Mouse (Mus musculus) MEL (cell line): Measurements from ENCODE around the gene Ddhd1. TPM values are rescaled to one million over a fixed set of nuclear protein-coding genes. Genes with fewer than 3 reads are reported as not detected.
A peak's percentile ranks its signal among the peaks of the same experiment; 100 is the strongest.

Experiments used
- DNase-seq: peaks from one replicate; pipeline ENCODE4 v3.0.0; 2011; ENCODE audit warnings: low read depth, low spot score
- H3K27ac ChIP-seq: 2 replicates; pipeline ENCODE4 v1.5.1; 2012; ENCODE audit warnings: low read depth, mild to moderate bottlenecking, control low read depth, low read length, moderate library complexity; ENCODE audit not compliant: control insufficient read depth
- H3K27me3 ChIP-seq, 2 experiments: fragments of 150-350 bp in 1 of 2; sonication (generic) in 1 of 2; 2 replicates each; pipeline ENCODE4 v1.6.1; 2012; ENCODE audit warnings: low read length in 2 of 2, mild to moderate bottlenecking in 2 of 2, improper control_type of control experiment in 1 of 2, moderate library complexity in 1 of 2; ENCODE audit not compliant: insufficient read depth in 2 of 2, control insufficient read depth in 1 of 2
- H3K36me3 ChIP-seq, 2 experiments: 2 replicates each; pipeline ENCODE4 v1.6.1; 2012 to 2014; ENCODE audit warnings: low read length in 2 of 2, improper control_type of control experiment in 1 of 2, inconsistent platforms in 1 of 2, mild to moderate bottlenecking in 1 of 2; ENCODE audit not compliant: insufficient read depth in 2 of 2, control insufficient read depth in 1 of 2
- H3K4me1 ChIP-seq, 2 experiments: fragments of 150-350 bp in 1 of 2; sonication (generic) in 1 of 2; 2 replicates each; pipeline ENCODE4 v1.6.1; 2012; ENCODE audit warnings: low read length in 2 of 2, improper control_type of control experiment in 1 of 2, mild to moderate bottlenecking in 1 of 2; ENCODE audit not compliant: insufficient read depth in 2 of 2, control insufficient read depth in 1 of 2
- H3K4me3 ChIP-seq, 2 experiments: fragments of 150-350 bp in 1 of 2; sonication (generic) in 1 of 2; 2 replicates each; pipeline ENCODE4 v1.5.1; 2012; ENCODE audit warnings: low read depth in 2 of 2, low read length in 2 of 2, mild to moderate bottlenecking in 2 of 2, moderate library complexity in 2 of 2, control low read depth in 1 of 2, improper control_type of control experiment in 1 of 2; ENCODE audit not compliant: control insufficient read depth in 1 of 2, insufficient read depth in 1 of 2
- H3K79me2 ChIP-seq: 2 replicates; pipeline ENCODE4 v1.6.1; 2012; ENCODE audit warnings: mild to moderate bottlenecking, low read length, moderate library complexity; ENCODE audit not compliant: control insufficient read depth, poor library complexity, insufficient read depth
- H3K9ac ChIP-seq: 2 replicates; pipeline ENCODE4 v1.6.1; 2012; ENCODE audit warnings: low read depth, mild to moderate bottlenecking, control low read depth, low read length, moderate library complexity; ENCODE audit not compliant: control insufficient read depth, poor library complexity, severe bottlenecking
- H3K9me3 ChIP-seq: fragments of 150-350 bp; sonication (generic); replicated peaks from 2 replicates; pipeline ENCODE4 v1.6.1; 2012; ENCODE audit warnings: mild to moderate bottlenecking, low read length, improper control_type of control experiment, moderate library complexity; ENCODE audit not compliant: insufficient read depth
- BHLHE40 ChIP-seq: IDR thresholded peaks from 2 replicates; pipeline ENCODE4 v1.6.1; 2012; ENCODE audit warnings: low read depth, mild to moderate bottlenecking, inconsistent platforms, low read length, improper control_type of control experiment, borderline replicate concordance
- CHD1 ChIP-seq: IDR thresholded peaks from 2 replicates; pipeline ENCODE4 v1.6.1; 2012; ENCODE audit warnings: low read depth, mild to moderate bottlenecking, inconsistent platforms, low read length, improper control_type of control experiment
- CHD2 ChIP-seq: IDR thresholded peaks from 2 replicates; pipeline ENCODE4 v1.6.1; 2011; ENCODE audit warnings: low read length, improper control_type of control experiment
- CTCF ChIP-seq, 3 experiments: IDR thresholded peaks in 2 of 3; conservative IDR thresholded peaks in 1 of 3; 2 replicates each; pipeline ENCODE4 v1.5.1; 2011 to 2012; ENCODE audit warnings: low read length in 3 of 3, low read depth in 2 of 3, mild to moderate bottlenecking in 2 of 3, improper control_type of control experiment in 1 of 3, inconsistent platforms in 1 of 3, mixed read lengths in 1 of 3, moderate library complexity in 1 of 3; ENCODE audit not compliant: control insufficient read depth in 1 of 3, insufficient read depth in 1 of 3, poor library complexity in 1 of 3, severe bottlenecking in 1 of 3
- E2F4 ChIP-seq: IDR thresholded peaks from 2 replicates; pipeline ENCODE4 v1.6.1; 2011; ENCODE audit warnings: low read depth, low read length, improper control_type of control experiment, borderline replicate concordance
- EP300 ChIP-seq, 2 experiments: IDR thresholded peaks; 2 replicates each; pipeline ENCODE4 v1.6.1; 2011; ENCODE audit warnings: improper control_type of control experiment in 2 of 2, low read length in 2 of 2, low read depth in 1 of 2, mild to moderate bottlenecking in 1 of 2
- ETS1 ChIP-seq: IDR thresholded peaks from 2 replicates; pipeline ENCODE4 v1.6.1; 2012; ENCODE audit warnings: low read depth, mild to moderate bottlenecking, inconsistent platforms, low read length, improper control_type of control experiment, moderate library complexity
- GABPA ChIP-seq: IDR thresholded peaks from 2 replicates; pipeline ENCODE4 v1.6.1; 2012; ENCODE audit warnings: low read depth, mild to moderate bottlenecking, inconsistent platforms, low read length, improper control_type of control experiment, moderate library complexity
- GATA1 ChIP-seq: IDR thresholded peaks from 2 replicates; pipeline ENCODE4 v1.6.1; 2011; ENCODE audit warnings: low read depth, low read length, improper control_type of control experiment
- HCFC1 ChIP-seq: IDR thresholded peaks from 2 replicates; pipeline ENCODE4 v1.6.1; 2012; ENCODE audit warnings: low read depth, mild to moderate bottlenecking, inconsistent platforms, low read length, improper control_type of control experiment, moderate library complexity
- JUND ChIP-seq: IDR thresholded peaks from 2 replicates; pipeline ENCODE4 v1.6.1; 2011; ENCODE audit warnings: low read depth, mild to moderate bottlenecking, improper control_type of control experiment, low read length
- KAT2A ChIP-seq: conservative IDR thresholded peaks from 2 replicates; pipeline ENCODE4 v1.6.1; 2012; ENCODE audit warnings: low read depth, low read length, improper control_type of control experiment, inconsistent platforms
- MAX ChIP-seq: IDR thresholded peaks from 2 replicates; pipeline ENCODE4 v1.6.1; 2011; ENCODE audit warnings: low read length, improper control_type of control experiment
- MAZ ChIP-seq: IDR thresholded peaks from 2 replicates; pipeline ENCODE4 v1.6.1; 2012; ENCODE audit warnings: low read depth, mild to moderate bottlenecking, inconsistent platforms, low read length, improper control_type of control experiment
- MEF2A ChIP-seq: IDR thresholded peaks from 2 replicates; pipeline ENCODE4 v1.6.1; 2014; ENCODE audit warnings: low read depth, mild to moderate bottlenecking, inconsistent platforms, low read length, improper control_type of control experiment; ENCODE audit not compliant: poor library complexity, insufficient replicate concordance, severe bottlenecking; ENCODE audit errors: extremely low read depth
- MXI1 ChIP-seq: IDR thresholded peaks from 2 replicates; pipeline ENCODE4 v1.6.1; 2011; ENCODE audit warnings: mild to moderate bottlenecking, low read depth, low read length, improper control_type of control experiment
- MYB ChIP-seq: IDR thresholded peaks from 2 replicates; pipeline ENCODE4 v1.6.1; 2011; ENCODE audit warnings: mild to moderate bottlenecking, low read depth, low read length, improper control_type of control experiment
- MYC ChIP-seq: IDR thresholded peaks from 2 replicates; pipeline ENCODE4 v1.6.1; 2011; ENCODE audit warnings: low read depth, mild to moderate bottlenecking, low read length, improper control_type of control experiment, moderate library complexity
- NELFE ChIP-seq: IDR thresholded peaks from 2 replicates; pipeline ENCODE4 v1.6.1; 2011; ENCODE audit warnings: low read depth, low read length, improper control_type of control experiment
- NRF1 ChIP-seq: IDR thresholded peaks from 2 replicates; pipeline ENCODE4 v1.6.1; 2014; ENCODE audit warnings: low read depth, mild to moderate bottlenecking, inconsistent platforms, low read length, improper control_type of control experiment, moderate library complexity; ENCODE audit not compliant: poor library complexity, insufficient read depth, severe bottlenecking
- POLR2AphosphoS2 ChIP-seq: IDR thresholded peaks from 2 replicates; pipeline ENCODE4 v1.6.1; 2011; ENCODE audit warnings: low read length, improper control_type of control experiment
- POLR2AphosphoS5 ChIP-seq: IDR thresholded peaks from 2 replicates; pipeline ENCODE4 v1.6.1; 2012; ENCODE audit warnings: low read depth, borderline replicate concordance, mild to moderate bottlenecking, inconsistent platforms, low read length, moderate library complexity, mixed read lengths
- RAD21 ChIP-seq: IDR thresholded peaks from 2 replicates; pipeline ENCODE4 v1.6.1; 2011; ENCODE audit warnings: mild to moderate bottlenecking, low read depth, low read length, improper control_type of control experiment
- RCOR1 ChIP-seq: IDR thresholded peaks from 2 replicates; pipeline ENCODE4 v1.6.1; 2012; ENCODE audit warnings: low read depth, mild to moderate bottlenecking, inconsistent platforms, low read length, improper control_type of control experiment
- SMC3 ChIP-seq: IDR thresholded peaks from 2 replicates; pipeline ENCODE4 v1.6.1; 2011; ENCODE audit warnings: low read depth, low read length, improper control_type of control experiment
- TAL1 ChIP-seq: IDR thresholded peaks from 2 replicates; pipeline ENCODE4 v1.6.1; 2012; ENCODE audit warnings: mild to moderate bottlenecking, inconsistent platforms, low read length, moderate library complexity, mixed read lengths
- TBP ChIP-seq: IDR thresholded peaks from 2 replicates; pipeline ENCODE4 v1.8.0; 2011; ENCODE audit warnings: low read depth, low read length, improper control_type of control experiment
- TCF12 ChIP-seq: IDR thresholded peaks from 2 replicates; pipeline ENCODE4 v1.6.1; 2014; ENCODE audit warnings: low read depth, mild to moderate bottlenecking, inconsistent platforms, low read length, improper control_type of control experiment, moderate library complexity
- UBTF ChIP-seq: IDR thresholded peaks from 2 replicates; pipeline ENCODE4 v1.6.1; 2012; ENCODE audit warnings: low read depth, mild to moderate bottlenecking, inconsistent platforms, low read length, improper control_type of control experiment, moderate library complexity, borderline replicate concordance; ENCODE audit not compliant: insufficient read depth
- USF1 ChIP-seq: IDR thresholded peaks from 2 replicates; pipeline ENCODE4 v1.6.1; 2014; ENCODE audit warnings: low read depth, mild to moderate bottlenecking, inconsistent platforms, low read length, improper control_type of control experiment, moderate library complexity
- ZKSCAN1 ChIP-seq: IDR thresholded peaks from 2 replicates; pipeline ENCODE4 v1.6.1; 2012; ENCODE audit warnings: low read depth, mild to moderate bottlenecking, inconsistent platforms, low read length, improper control_type of control experiment, moderate library complexity
- ZMIZ1 ChIP-seq: IDR thresholded peaks from 2 replicates; pipeline ENCODE4 v1.6.1; 2012; ENCODE audit warnings: low read depth, mild to moderate bottlenecking, inconsistent platforms, low read length, improper control_type of control experiment, moderate library complexity
- polyA plus RNA-seq, 2 experiments: library from polyadenylated mRNA; stranded (reverse) in 1 of 2; unstranded in 1 of 2; fragments of >175 nt in 1 of 2; fragments of >200 nt in 1 of 2; gene quantifications; 2 replicates each; pipeline versions ENCODE4 v1.2.1 to v1.2.4; 2012; ENCODE audit warnings: low replicate concordance in 2 of 2, low read depth in 1 of 2; ENCODE audit not compliant: insufficient read length in 2 of 2, insufficient read depth in 1 of 2, missing spikeins in 1 of 2
- total RNA-seq: library from RNA; depleted of rRNA; stranded (reverse); fragments of 300-350 nt; gene quantifications from 2 replicates; pipeline ENCODE4 v1.2.3, GENCODE M21; 2012

Gene Ddhd1
- total and polyA plus RNA-seq, 3 experiments, result 9.0 to 14.3 TPM; not detected in 1

DNA sequence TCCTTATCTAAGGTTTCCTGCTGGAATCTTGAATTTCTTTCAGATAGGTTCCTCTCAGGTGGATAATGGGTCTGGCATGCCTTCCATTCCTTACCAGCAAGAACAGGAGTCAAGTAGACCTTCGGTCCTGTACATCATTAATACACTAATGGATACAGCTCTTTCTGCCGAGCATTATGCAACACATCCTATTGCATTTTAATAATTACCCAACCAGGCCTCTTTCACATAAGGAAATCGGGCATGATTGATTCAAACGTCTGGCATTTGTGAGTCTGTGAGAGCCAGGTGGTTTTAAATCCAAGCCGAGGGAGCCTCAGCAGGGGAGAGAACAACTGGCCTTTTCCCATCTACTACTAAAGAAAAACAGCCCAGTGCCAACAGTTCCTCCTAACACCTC, 3.6 kb upstream of the Ddhd1 start:
- H3K4me1 ChIP-seq, result peaks cover 17 to 18% of the 10 kb centered on the region in 2 experiments
- peaks cover 0 to 24% of the 10 kb centered on the region in 2 experiments; a peak in 2 of 4 replicates for H3K36me3 ChIP-seq
- H3K9me3 ChIP-seq, result no peaks in the 10 kb centered on the region
- H3K27ac ChIP-seq, result no peak overlapping the region
- H3K4me3 ChIP-seq, result no peak overlapping the region
- peaks cover 0 to 3% of the 10 kb centered on the region in 2 experiments; a peak in 2 of 4 replicates for H3K27me3 ChIP-seq
- no peak for TF ChIP-seq UBTF
- TF ChIP-seq ETS1, result no peak
- no peak for TF ChIP-seq CTCF (IDR thresholded peaks at IDR 0.05 in 2 of 3, conservative IDR thresholded peaks at IDR 0.05 in 1 of 3; ENCODE audit: control insufficient read depth in 1 of 3, insufficient read depth in 1 of 3, low read depth in 2 of 3, low read length in 3 of 3, poor library complexity in 1 of 3, severe bottlenecking in 1 of 3)
- no peak for TF ChIP-seq JUND
- no peak for TF ChIP-seq MAX
- TF ChIP-seq KAT2A, result no peak
- TF ChIP-seq BHLHE40, result no peak
- TF ChIP-seq POLR2AphosphoS5, result no peak
- TF ChIP-seq NELFE, result no peak
- no peak for TF ChIP-seq TAL1
- TF ChIP-seq RCOR1, result no peak
- no peak for TF ChIP-seq ZKSCAN1
- TF ChIP-seq E2F4, result no peak
- TF ChIP-seq RAD21, result no peak
- TF ChIP-seq GABPA, result no peak
- TF ChIP-seq CHD2, result no peak
- TF ChIP-seq HCFC1, result no peak
- no peak for TF ChIP-seq TCF12
- no peak for TF ChIP-seq MYB
- TF ChIP-seq NRF1, result no peak
- TF ChIP-seq, all 39 proteins: peak for 0
- Histone ChIP-seq H3K9ac (no peak overlapping the region), H3K79me2 (peaks cover 13% of the 10 kb centered on the region)
- DNase-seq, result no peak

DNA sequence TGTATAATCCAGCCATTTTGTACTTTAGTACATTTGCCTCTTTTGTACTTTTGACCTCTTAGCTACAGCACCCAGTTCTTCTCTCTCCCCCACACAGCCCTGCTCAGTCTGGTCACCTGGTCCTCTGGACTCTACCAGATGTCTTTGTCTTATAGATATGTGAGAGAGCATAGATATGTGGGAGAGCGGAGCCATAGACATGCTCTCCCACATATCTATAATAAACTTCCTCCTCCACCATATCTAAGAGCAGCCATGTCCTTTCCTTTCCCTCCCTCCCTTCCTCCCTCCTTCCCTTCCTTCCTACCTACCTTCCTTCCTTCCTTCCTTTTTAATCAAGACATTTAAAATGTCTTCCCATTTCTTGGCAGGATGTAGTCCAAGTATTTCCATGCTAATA, 2.4 kb upstream of the Ddhd1 start:
- Histone ChIP-seq H3K27ac (no peak overlapping the region), H3K79me2 (peaks cover 22% of the 10 kb centered on the region)
- peak; percentile 23 for DNase-seq
- TF ChIP-seq ETS1, result peak; percentile 48; the same call in 1 of the 2 replicates
- peak; percentile 65 for TF ChIP-seq TCF12
- TF ChIP-seq TAL1, result peak; percentile 13; the same call in 1 of the 2 replicates
- TF ChIP-seq CHD1, result no peak
- TF ChIP-seq MAZ, result no peak
- no peak for TF ChIP-seq GABPA
- TF ChIP-seq MYC, result no peak
- no peak for TF ChIP-seq SMC3
- TF ChIP-seq MXI1, result 0 out of 2 replicates have a peak, but pooled peaks have one; percentile 32
- TF ChIP-seq MEF2A, result no peak
- TF ChIP-seq USF1, result peak; percentile 31; the same call in 1 of the 2 replicates
- TF ChIP-seq RCOR1, result peak; percentile 32; the same call in 1 of the 2 replicates
- no peak for TF ChIP-seq ZMIZ1
- TF ChIP-seq GATA1, result 0 out of 2 replicates have a peak, but pooled peaks have one; percentile 13
- no peak for TF ChIP-seq CHD2
- TF ChIP-seq EP300 (IDR thresholded peaks at IDR 0.05; ENCODE audit: low read depth in 1 of 2, low read length in 2 of 2), result peak; percentile 65 to 68
- TF ChIP-seq TBP, result no peak
- TF ChIP-seq ZKSCAN1, result no peak
- TF ChIP-seq POLR2AphosphoS2, result no peak

More for the DNA sequence above, 2.4 kb upstream of the Ddhd1 start:
- peaks cover 0 to 30% of the 10 kb centered on the region in 2 experiments; a peak in 2 of 4 replicates for H3K36me3 ChIP-seq
- no peak overlapping the region for H3K4me3 ChIP-seq
- H3K27me3 ChIP-seq, result no peaks in the 10 kb centered on the region
- peaks cover 19 to 22% of the 10 kb centered on the region in 2 experiments for H3K4me1 ChIP-seq
- H3K9me3 ChIP-seq, result no peaks in the 10 kb centered on the region
- no peak overlapping the region for H3K9ac ChIP-seq
